Mouse (Mus musculus): Measurements from ENCODE around the gene Coro1c. TPM values are rescaled to one million over a fixed set of nuclear protein-coding genes. Genes with fewer than 3 reads are reported as not detected.
A peak's percentile ranks its signal among the peaks of the same experiment; 100 is the strongest.

Coro1c gene
- polyA plus RNA-seq, 1 experiment from 2014 or later = 230 TPM

- no peaks in the 10 kb centered on the region for H3K9me3 ChIP-seq (ENCODE audit: control insufficient read depth, low read length)
- no peak overlapping the region for H3K9ac ChIP-seq (replicated peaks; ENCODE audit: low read depth, low read length)
- H3K27ac ChIP-seq (ENCODE audit: low read length) = no peak overlapping the region
- ATAC-seq = no peak
- peaks cover 21% of the 10 kb centered on the region for H3K4me1 ChIP-seq (replicated peaks; ENCODE audit: control insufficient read depth, insufficient read depth, low read length)
- no peaks in the 10 kb centered on the region for H3K36me3 ChIP-seq (ENCODE audit: control insufficient read depth, insufficient read depth)
- WGBS = 26% methylated on average over 10 of the region's 10 CpGs
- no peak overlapping the region for H3K4me2 ChIP-seq (ENCODE audit: low read length)
- no peak overlapping the region for H3K4me3 ChIP-seq (replicated peaks; ENCODE audit: low read length)
- H3K27me3 ChIP-seq (replicated peaks; ENCODE audit: control insufficient read depth, insufficient read depth, low read length) = no peaks in the 10 kb centered on the region
Observed at GRCm38 (mm10) chr5:113910065-113910701, 1.6 kb upstream of the Coro1c start.

- peak overlapping the region; percentile 84 for H3K4me3 ChIP-seq (replicated peaks; ENCODE audit: low read length)
- peak overlapping the region; percentile 56 for H3K4me2 ChIP-seq (ENCODE audit: low read length)
- no peaks in the 10 kb centered on the region for H3K36me3 ChIP-seq (ENCODE audit: control insufficient read depth, insufficient read depth)
- H3K9ac ChIP-seq (replicated peaks; ENCODE audit: low read depth, low read length) = peak overlapping the region; percentile 89
- WGBS = 2% methylated on average over 57 of the region's 69 CpGs
- H3K27ac ChIP-seq (ENCODE audit: low read length) = peak overlapping the region; percentile 88
- no peaks in the 10 kb centered on the region for H3K27me3 ChIP-seq (replicated peaks; ENCODE audit: control insufficient read depth, insufficient read depth, low read length)
- peaks cover 37% of the 10 kb centered on the region for H3K4me1 ChIP-seq (replicated peaks; ENCODE audit: control insufficient read depth, insufficient read depth, low read length)
- peak; percentile 60 for ATAC-seq
- no peaks in the 10 kb centered on the region for H3K9me3 ChIP-seq (ENCODE audit: control insufficient read depth, low read length)
Observed at GRCm38 (mm10) chr5:113907786-113908567, 581 bp downstream of the Coro1c start.

- Histone ChIP-seq H3K9me3 (ENCODE audit: control insufficient read depth, low read length) (no peaks in the 10 kb centered on the region), H3K27me3 (replicated peaks; ENCODE audit: control insufficient read depth, insufficient read depth, low read length) (no peaks in the 10 kb centered on the region), H3K27ac (ENCODE audit: low read length) (peak overlapping the region; percentile 88), H3K4me1 (replicated peaks; ENCODE audit: control insufficient read depth, insufficient read depth, low read length) (peaks cover 45% of the 10 kb centered on the region), H3K9ac (replicated peaks; ENCODE audit: low read depth, low read length) (peak overlapping the region; percentile 89), H3K4me3 (replicated peaks; ENCODE audit: low read length) (peak overlapping the region; percentile 84), H3K36me3 (ENCODE audit: control insufficient read depth, insufficient read depth) (no peaks in the 10 kb centered on the region), H3K4me2 (ENCODE audit: low read length) (peak overlapping the region; percentile 56)
- no peak for ATAC-seq
- WGBS = 13% methylated on average over 17 of the region's 17 CpGs
Observed at GRCm38 (mm10) chr5:113906958-113907735, 1.4 kb downstream of the Coro1c start.

- WGBS = 27% methylated on average over 4 of the region's 4 CpGs
- H3K27me3 ChIP-seq (replicated peaks; ENCODE audit: control insufficient read depth, insufficient read depth, low read length) = no peaks in the 10 kb centered on the region
- H3K4me1 ChIP-seq (replicated peaks; ENCODE audit: control insufficient read depth, insufficient read depth, low read length) = peaks cover 59% of the 10 kb centered on the region
- H3K4me2 ChIP-seq (ENCODE audit: low read length) = peak overlapping the region; percentile 56
- H3K4me3 ChIP-seq (replicated peaks; ENCODE audit: low read length) = no peak overlapping the region
- H3K9ac ChIP-seq (replicated peaks; ENCODE audit: low read depth, low read length) = no peak overlapping the region
- H3K27ac ChIP-seq (ENCODE audit: low read length) = no peak overlapping the region
- H3K36me3 ChIP-seq (ENCODE audit: control insufficient read depth, insufficient read depth) = no peaks in the 10 kb centered on the region
- H3K9me3 ChIP-seq (ENCODE audit: control insufficient read depth, low read length) = no peaks in the 10 kb centered on the region
- ATAC-seq = no peak
Observed at GRCm38 (mm10) chr5:113904987-113905386, 3.6 kb downstream of the Coro1c start.

- Histone ChIP-seq H3K4me2 (ENCODE audit: low read length) (no peak overlapping the region), H3K4me1 (replicated peaks; ENCODE audit: control insufficient read depth, insufficient read depth, low read length) (peaks cover 66% of the 10 kb centered on the region), H3K9ac (replicated peaks; ENCODE audit: low read depth, low read length) (no peak overlapping the region), H3K4me3 (replicated peaks; ENCODE audit: low read length) (no peak overlapping the region), H3K27ac (ENCODE audit: low read length) (no peak overlapping the region), H3K27me3 (replicated peaks; ENCODE audit: control insufficient read depth, insufficient read depth, low read length) (no peaks in the 10 kb centered on the region), H3K9me3 (ENCODE audit: control insufficient read depth, low read length) (no peaks in the 10 kb centered on the region), H3K36me3 (ENCODE audit: control insufficient read depth, insufficient read depth) (no peaks in the 10 kb centered on the region)
- WGBS = 77% methylated on average over 5 of the region's 5 CpGs
- no peak for ATAC-seq
Observed at GRCm38 (mm10) chr5:113902983-113903382, 5.6 kb downstream of the Coro1c start.

GRCm38 (mm10) chr5:113902017-113902416 is 6.5 kb downstream of the Coro1c start:
- WGBS = 67% methylated on average over 6 of the region's 6 CpGs
- ATAC-seq = no peak
- H3K36me3 ChIP-seq (ENCODE audit: control insufficient read depth, insufficient read depth) = no peaks in the 10 kb centered on the region
- H3K9ac ChIP-seq (replicated peaks; ENCODE audit: low read depth, low read length) = no peak overlapping the region
- H3K27me3 ChIP-seq (replicated peaks; ENCODE audit: control insufficient read depth, insufficient read depth, low read length) = no peaks in the 10 kb centered on the region
- peaks cover 69% of the 10 kb centered on the region for H3K4me1 ChIP-seq (replicated peaks; ENCODE audit: control insufficient read depth, insufficient read depth, low read length)
- H3K4me2 ChIP-seq (ENCODE audit: low read length) = no peak overlapping the region
- no peak overlapping the region for H3K4me3 ChIP-seq (replicated peaks; ENCODE audit: low read length)
- H3K27ac ChIP-seq (ENCODE audit: low read length) = 0 out of 2 replicates have a peak overlapping the region, but pooled peaks have one; percentile 4
- no peaks in the 10 kb centered on the region for H3K9me3 ChIP-seq (ENCODE audit: control insufficient read depth, low read length)

GRCm38 (mm10) chr5:113901074-113901571 is 7.4 kb downstream of the Coro1c start:
- H3K9me3 ChIP-seq (ENCODE audit: control insufficient read depth, low read length) = no peaks in the 10 kb centered on the region
- H3K27me3 ChIP-seq (replicated peaks; ENCODE audit: control insufficient read depth, insufficient read depth, low read length) = no peaks in the 10 kb centered on the region
- peaks cover 61% of the 10 kb centered on the region for H3K4me1 ChIP-seq (replicated peaks; ENCODE audit: control insufficient read depth, insufficient read depth, low read length)
- H3K4me2 ChIP-seq (ENCODE audit: low read length) = peak overlapping the region; percentile 7; the same call in 1 of the 2 replicates
- H3K36me3 ChIP-seq (ENCODE audit: control insufficient read depth, insufficient read depth) = no peaks in the 10 kb centered on the region
- peak; percentile 40; the same call in 1 of the 2 replicates for ATAC-seq
- no peak overlapping the region for H3K4me3 ChIP-seq (replicated peaks; ENCODE audit: low read length)
- no peak overlapping the region; the same call in 1 of the 2 replicates for H3K9ac ChIP-seq (replicated peaks; ENCODE audit: low read depth, low read length)
- H3K27ac ChIP-seq (ENCODE audit: low read length) = peak overlapping the region; percentile 15; the same call in 1 of the 2 replicates
- 13% methylated on average over 8 of the region's 8 CpGs for WGBS

GRCm38 (mm10) chr5:113899543-113899942 is 9.0 kb downstream of the Coro1c start:
- peaks cover 48% of the 10 kb centered on the region for H3K4me1 ChIP-seq (replicated peaks; ENCODE audit: control insufficient read depth, insufficient read depth, low read length)
- no peaks in the 10 kb centered on the region for H3K27me3 ChIP-seq (replicated peaks; ENCODE audit: control insufficient read depth, insufficient read depth, low read length)
- H3K4me2 ChIP-seq (ENCODE audit: low read length) = no peak overlapping the region
- H3K9ac ChIP-seq (replicated peaks; ENCODE audit: low read depth, low read length) = no peak overlapping the region
- WGBS = 86% methylated on average over 12 of the region's 12 CpGs
- no peak overlapping the region for H3K27ac ChIP-seq (ENCODE audit: low read length)
- H3K36me3 ChIP-seq (ENCODE audit: control insufficient read depth, insufficient read depth) = no peaks in the 10 kb centered on the region
- ATAC-seq = no peak
- H3K4me3 ChIP-seq (replicated peaks; ENCODE audit: low read length) = no peak overlapping the region
- no peaks in the 10 kb centered on the region for H3K9me3 ChIP-seq (ENCODE audit: control insufficient read depth, low read length)

GRCm38 (mm10) chr5:113892005-113892404 is 16.6 kb downstream of the Coro1c start:
- no peak overlapping the region for H3K9ac ChIP-seq (replicated peaks; ENCODE audit: low read depth, low read length)
- H3K4me2 ChIP-seq (ENCODE audit: low read length) = no peak overlapping the region
- H3K4me3 ChIP-seq (replicated peaks; ENCODE audit: low read length) = no peak overlapping the region
- ATAC-seq = no peak
- H3K9me3 ChIP-seq (ENCODE audit: control insufficient read depth, low read length) = no peaks in the 10 kb centered on the region
- peaks cover 31% of the 10 kb centered on the region for H3K4me1 ChIP-seq (replicated peaks; ENCODE audit: control insufficient read depth, insufficient read depth, low read length)
- H3K27me3 ChIP-seq (replicated peaks; ENCODE audit: control insufficient read depth, insufficient read depth, low read length) = no peaks in the 10 kb centered on the region
- 85% methylated on average over 7 of the region's 7 CpGs for WGBS
- no peaks in the 10 kb centered on the region for H3K36me3 ChIP-seq (ENCODE audit: control insufficient read depth, insufficient read depth)
- H3K27ac ChIP-seq (ENCODE audit: low read length) = no peak overlapping the region

All from forebrain, embryonic 16.5 days (tissue).